Mouse (Mus musculus): ENCODE measurements at regions not wholly inside any gene's neighbourhood (a gene's known extent, or its start where the extent isn't known, plus 50 kb on each side); places are given as distances from the start of the nearest gene placed in this dataset.
A peak's percentile ranks its signal among the peaks of the same experiment; 100 is the strongest.
"Not testable (repeated sequence)": the region's sequence is repeated elsewhere in the genome, so short reads cannot be mapped to it uniquely, and the experiment has no call there.

GRCm38 (mm10) chr8:96047686-96048085 is 159.3 kb upstream of the Got2 start:
- WGBS: 70% methylated on average over 3 of the region's 3 CpGs
- Histone ChIP-seq H3K4me2 (no peak overlapping the region), H3K36me3 (no peaks in the 10 kb centered on the region), H3K27ac (no peak overlapping the region), H3K9ac (no peak overlapping the region), H3K4me1 (replicated peaks) (no peaks in the 10 kb centered on the region), H3K9me3 (replicated peaks) (no peaks in the 10 kb centered on the region), H3K27me3 (no peaks in the 10 kb centered on the region), H3K4me3 (no peak overlapping the region)
- no peak for ATAC-seq (replicated peaks; ENCODE audit: insufficient number of reproducible peaks, insufficient read depth, low FRiP score, low read depth)

GRCm38 (mm10) chr8:96042335-96042734 is 154.0 kb upstream of the Got2 start:
- H3K9ac ChIP-seq: no peak overlapping the region
- H3K9me3 ChIP-seq (replicated peaks): no peaks in the 10 kb centered on the region
- no peaks in the 10 kb centered on the region for H3K4me1 ChIP-seq (replicated peaks)
- H3K27me3 ChIP-seq: no peaks in the 10 kb centered on the region
- no peak overlapping the region for H3K4me2 ChIP-seq
- no peak overlapping the region for H3K27ac ChIP-seq
- H3K36me3 ChIP-seq: no peaks in the 10 kb centered on the region
- 53% methylated on average over 5 of the region's 5 CpGs for WGBS
- ATAC-seq (replicated peaks; ENCODE audit: insufficient number of reproducible peaks, insufficient read depth, low FRiP score, low read depth): no peak
- H3K4me3 ChIP-seq: no peak overlapping the region

GRCm38 (mm10) chr8:96040216-96040615 is 151.9 kb upstream of the Got2 start:
- WGBS: 34% methylated on average over 1 of the region's 1 CpGs
- no peak overlapping the region for H3K4me3 ChIP-seq
- no peak overlapping the region for H3K9ac ChIP-seq
- H3K36me3 ChIP-seq: no peaks in the 10 kb centered on the region
- H3K27me3 ChIP-seq: no peaks in the 10 kb centered on the region
- no peak overlapping the region for H3K4me2 ChIP-seq
- ATAC-seq (replicated peaks; ENCODE audit: insufficient number of reproducible peaks, insufficient read depth, low FRiP score, low read depth): no peak
- H3K4me1 ChIP-seq (replicated peaks): no peaks in the 10 kb centered on the region
- H3K27ac ChIP-seq: 0 out of 2 replicates have a peak overlapping the region, but pooled peaks have one; percentile 29
- no peaks in the 10 kb centered on the region for H3K9me3 ChIP-seq (replicated peaks)

- H3K9ac ChIP-seq; ATAC-seq (replicated peaks; ENCODE audit: insufficient number of reproducible peaks, insufficient read depth, low FRiP score, low read depth); H3K27ac ChIP-seq; H3K4me1 ChIP-seq (replicated peaks); H3K4me3 ChIP-seq; H3K9me3 ChIP-seq (replicated peaks); H3K4me2 ChIP-seq; H3K36me3 ChIP-seq; H3K27me3 ChIP-seq: not testable (repeated sequence)
- WGBS: 81% methylated on average over 3 of the region's 3 CpGs
Observed at GRCm38 (mm10) chr8:96018742-96019141, 130.4 kb upstream of the Got2 start.

- Histone ChIP-seq H3K4me3 (no peak overlapping the region), H3K9me3 (replicated peaks) (no peaks in the 10 kb centered on the region), H3K36me3 (no peaks in the 10 kb centered on the region), H3K4me2 (no peak overlapping the region), H3K27me3 (no peaks in the 10 kb centered on the region), H3K27ac (no peak overlapping the region), H3K4me1 (replicated peaks) (no peaks in the 10 kb centered on the region), H3K9ac (no peak overlapping the region)
- WGBS: 90% methylated on average over 1 of the region's 1 CpGs
- no peak for ATAC-seq (replicated peaks; ENCODE audit: insufficient number of reproducible peaks, insufficient read depth, low FRiP score, low read depth)
Observed at GRCm38 (mm10) chr8:96012002-96012401, 123.7 kb upstream of the Got2 start.

GRCm38 (mm10) chr8:95991826-95992463 is 103.6 kb upstream of the Got2 start:
- H3K4me1 ChIP-seq (replicated peaks): no peaks in the 10 kb centered on the region
- no peak overlapping the region for H3K9ac ChIP-seq
- no peak for ATAC-seq (replicated peaks; ENCODE audit: insufficient number of reproducible peaks, insufficient read depth, low FRiP score, low read depth)
- no peaks in the 10 kb centered on the region for H3K27me3 ChIP-seq
- 74% methylated on average over 8 of the region's 8 CpGs for WGBS
- no peak overlapping the region for H3K27ac ChIP-seq
- H3K9me3 ChIP-seq (replicated peaks): no peaks in the 10 kb centered on the region
- no peaks in the 10 kb centered on the region for H3K36me3 ChIP-seq
- H3K4me3 ChIP-seq: no peak overlapping the region
- H3K4me2 ChIP-seq: no peak overlapping the region

- Histone ChIP-seq H3K9me3 (replicated peaks) (no peaks in the 10 kb centered on the region), H3K9ac (no peak overlapping the region), H3K4me1 (replicated peaks) (no peaks in the 10 kb centered on the region), H3K4me2 (no peak overlapping the region), H3K27ac (no peak overlapping the region), H3K36me3 (no peaks in the 10 kb centered on the region), H3K27me3 (no peaks in the 10 kb centered on the region), H3K4me3 (no peak overlapping the region)
- 76% methylated on average over 4 of the region's 4 CpGs for WGBS
- ATAC-seq (replicated peaks; ENCODE audit: insufficient number of reproducible peaks, insufficient read depth, low FRiP score, low read depth): no peak
Observed at GRCm38 (mm10) chr8:95988616-95989380, 100.5 kb upstream of the Got2 start.

GRCm38 (mm10) chr8:95987011-95987440 is 98.7 kb upstream of the Got2 start:
- Histone ChIP-seq H3K4me1 (replicated peaks) (no peaks in the 10 kb centered on the region), H3K4me2 (peak overlapping the region; percentile 15; the same call in 1 of the 2 replicates), H3K27ac (no peak overlapping the region), H3K4me3 (no peak overlapping the region), H3K36me3 (no peaks in the 10 kb centered on the region), H3K9me3 (replicated peaks) (no peaks in the 10 kb centered on the region), H3K9ac (no peak overlapping the region), H3K27me3 (no peaks in the 10 kb centered on the region)
- WGBS: 25% methylated on average over 10 of the region's 10 CpGs
- ATAC-seq (replicated peaks; ENCODE audit: insufficient number of reproducible peaks, insufficient read depth, low FRiP score, low read depth): no peak

- Histone ChIP-seq H3K4me3 (no peak overlapping the region), H3K4me2 (no peak overlapping the region), H3K36me3 (no peaks in the 10 kb centered on the region), H3K27me3 (no peaks in the 10 kb centered on the region), H3K27ac (no peak overlapping the region), H3K9ac (no peak overlapping the region), H3K4me1 (replicated peaks) (no peaks in the 10 kb centered on the region), H3K9me3 (replicated peaks) (no peaks in the 10 kb centered on the region)
- WGBS: 68% methylated on average over 3 of the region's 3 CpGs
- ATAC-seq (replicated peaks; ENCODE audit: insufficient number of reproducible peaks, insufficient read depth, low FRiP score, low read depth): no peak
Observed at GRCm38 (mm10) chr8:95986410-95986809, 98.1 kb upstream of the Got2 start.

GRCm38 (mm10) chr8:95983690-95984089 is 95.3 kb upstream of the Got2 start:
- 47% methylated on average over 2 of the region's 2 CpGs for whole genome bisulfite sequencing
- no peak overlapping the region for H3K4me2 ChIP-seq
- H3K36me3 ChIP-seq: no peaks in the 10 kb centered on the region
- H3K27ac ChIP-seq: no peak overlapping the region
- no peak for ATAC-seq (replicated peaks; ENCODE audit: insufficient number of reproducible peaks, insufficient read depth, low FRiP score, low read depth)
- H3K9me3 ChIP-seq (replicated peaks): no peaks in the 10 kb centered on the region
- no peak overlapping the region for H3K9ac ChIP-seq
- H3K4me3 ChIP-seq: no peak overlapping the region
- no peaks in the 10 kb centered on the region for H3K4me1 ChIP-seq (replicated peaks)
- no peaks in the 10 kb centered on the region for H3K27me3 ChIP-seq

- 26% methylated on average over 2 of the region's 2 CpGs for WGBS
- H3K4me3 ChIP-seq: no peak overlapping the region
- no peaks in the 10 kb centered on the region for H3K36me3 ChIP-seq
- H3K4me2 ChIP-seq: no peak overlapping the region
- no peaks in the 10 kb centered on the region for H3K27me3 ChIP-seq
- no peak overlapping the region for H3K9ac ChIP-seq
- H3K9me3 ChIP-seq (replicated peaks): no peaks in the 10 kb centered on the region
- no peak for ATAC-seq (replicated peaks; ENCODE audit: insufficient number of reproducible peaks, insufficient read depth, low FRiP score, low read depth)
- H3K27ac ChIP-seq: no peak overlapping the region
- no peaks in the 10 kb centered on the region for H3K4me1 ChIP-seq (replicated peaks)
Observed at GRCm38 (mm10) chr8:95980405-95980804, 92.1 kb upstream of the Got2 start.

- Histone ChIP-seq H3K4me1 (replicated peaks) (no peaks in the 10 kb centered on the region), H3K27ac (no peak overlapping the region), H3K4me3 (no peak overlapping the region), H3K4me2 (no peak overlapping the region), H3K9me3 (replicated peaks) (no peaks in the 10 kb centered on the region), H3K27me3 (no peaks in the 10 kb centered on the region), H3K36me3 (no peaks in the 10 kb centered on the region), H3K9ac (no peak overlapping the region)
- 42% methylated on average over 6 of the region's 6 CpGs for WGBS
- ATAC-seq (replicated peaks; ENCODE audit: insufficient number of reproducible peaks, insufficient read depth, low FRiP score, low read depth): no peak
Observed at GRCm38 (mm10) chr8:95979223-95979622, 90.9 kb upstream of the Got2 start.

Data from heart, embryonic 15.5 days (tissue).